Mouse (Mus musculus) large intestine, adult 2 months (tissue): ENCODE results near the gene Olfr984. TPM values are rescaled to one million over a fixed set of nuclear protein-coding genes. Genes with fewer than 3 reads are reported as not detected.

ENCODE experiments used
- DNase-seq: peaks from one replicate; pipeline ENCODE4 v3.0.0-alpha.2; 2012; ENCODE audit warnings: low read depth, low spot score
- WGBS: fragments of 180-500 bp; shearing (Covaris S2); methylation state at CpG from one replicate; pipeline ENCODE4 v1.1.7; 2018; 5-methylcytosine and 5-hydroxymethylcytosine counted together
- polyA plus RNA-seq: library from polyadenylated mRNA; depleted of rRNA; stranded (reverse); fragments of >200 nt; gene quantifications from 2 replicates; pipeline ENCODE4 v1.2.3, GENCODE M21; 2012; rRNA removed

The Olfr984 gene
- polyA plus RNA-seq, result not detected in 2 replicates

DNA sequence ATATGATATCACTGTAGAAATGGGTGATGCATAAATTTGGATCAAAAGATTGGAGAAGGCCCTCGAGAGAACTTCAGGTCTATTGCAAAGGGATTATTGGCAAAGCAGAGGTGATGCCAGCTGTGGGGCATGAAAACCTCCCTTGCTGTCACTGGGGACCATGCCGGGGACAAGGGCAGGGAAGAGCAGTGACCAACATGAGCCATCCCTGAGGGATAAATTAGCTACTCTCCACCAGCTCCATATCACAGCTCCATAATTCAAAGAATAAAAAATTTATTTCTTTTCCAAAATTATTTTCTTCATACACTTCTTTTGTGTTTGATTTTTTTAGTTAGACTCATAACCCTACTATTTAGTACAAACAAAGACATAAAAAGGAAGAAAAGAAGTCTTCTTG is at the start of gene Olfr984:
Gene Olfr984 (minus strand): TSS at position 101 of the 400 bp plus-strand sequence.
- WGBS, result 78% methylated on average over 2 of the region's 2 CpGs
- DNase-seq, result no peak

DNA sequence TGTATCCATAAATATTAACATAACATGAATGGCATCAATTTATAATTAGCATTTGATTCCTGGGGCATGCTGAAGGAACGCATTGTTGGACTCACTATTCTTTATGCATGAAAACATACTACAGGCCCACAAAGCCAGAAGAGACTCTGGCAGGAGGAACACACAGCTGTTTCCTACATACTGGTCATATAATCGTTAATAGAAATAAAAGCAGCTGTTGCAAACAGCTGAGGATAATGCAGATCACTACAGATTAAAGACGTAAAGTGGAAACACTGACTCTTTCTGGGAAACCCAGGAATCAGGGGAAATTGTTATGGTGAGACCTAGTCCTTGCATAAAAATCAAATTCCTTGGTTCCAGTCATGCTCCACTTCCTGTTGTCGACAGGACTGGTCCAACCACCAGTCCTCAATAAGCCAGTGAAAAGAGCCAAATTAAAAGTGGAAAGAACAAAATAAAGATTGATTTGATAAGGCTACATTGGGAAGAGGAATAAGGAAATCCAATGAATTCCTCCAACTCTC is 41.2 kb upstream of the Olfr984 start:
- DNase-seq, result no peak
- WGBS, result 66% methylated on average over 4 of the region's 4 CpGs

DNA sequence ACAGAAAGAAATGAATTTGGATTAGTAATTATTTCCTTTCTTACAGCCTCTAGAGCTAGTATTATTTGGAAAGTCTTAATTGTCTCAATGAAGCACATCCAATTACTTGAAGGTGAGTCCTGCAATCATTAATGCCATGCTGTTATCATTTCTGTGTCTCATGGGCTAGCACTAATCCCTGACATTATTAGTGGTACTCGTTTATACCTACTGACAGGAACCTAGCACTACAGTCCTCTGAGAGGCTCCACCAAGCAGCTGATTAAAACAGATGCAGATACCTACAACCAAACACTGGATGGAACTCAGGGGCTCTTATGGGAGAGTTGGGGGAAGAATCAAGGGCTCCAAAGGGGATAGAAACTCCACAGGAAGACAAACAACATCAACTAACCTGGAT is 27.5 kb upstream of the Olfr984 start:
- DNase-seq, result no peak
- 65% methylated on average over 1 of the region's 1 CpGs for WGBS

DNA sequence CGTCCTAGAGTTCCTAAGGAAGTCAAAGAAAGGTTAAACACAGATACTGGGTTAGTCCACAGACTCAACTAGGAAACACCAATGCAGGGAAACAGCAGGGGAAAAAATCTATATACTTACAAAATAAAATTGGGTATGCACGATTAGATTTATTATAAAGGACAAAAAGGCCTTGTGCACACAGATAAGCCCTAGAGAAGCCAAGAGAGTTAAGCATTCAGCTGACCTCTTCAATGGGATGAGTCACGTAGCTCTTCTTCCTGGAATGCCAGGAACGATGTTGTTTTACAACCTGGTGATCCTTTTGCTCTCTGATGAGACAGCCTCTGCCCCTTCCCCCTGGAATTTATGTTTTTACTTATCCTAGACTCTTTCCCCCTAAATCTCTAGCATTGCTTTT is 25.5 kb upstream of the Olfr984 start:
- 27% methylated on average over 4 of the region's 4 CpGs for WGBS
- no peak for DNase-seq

DNA sequence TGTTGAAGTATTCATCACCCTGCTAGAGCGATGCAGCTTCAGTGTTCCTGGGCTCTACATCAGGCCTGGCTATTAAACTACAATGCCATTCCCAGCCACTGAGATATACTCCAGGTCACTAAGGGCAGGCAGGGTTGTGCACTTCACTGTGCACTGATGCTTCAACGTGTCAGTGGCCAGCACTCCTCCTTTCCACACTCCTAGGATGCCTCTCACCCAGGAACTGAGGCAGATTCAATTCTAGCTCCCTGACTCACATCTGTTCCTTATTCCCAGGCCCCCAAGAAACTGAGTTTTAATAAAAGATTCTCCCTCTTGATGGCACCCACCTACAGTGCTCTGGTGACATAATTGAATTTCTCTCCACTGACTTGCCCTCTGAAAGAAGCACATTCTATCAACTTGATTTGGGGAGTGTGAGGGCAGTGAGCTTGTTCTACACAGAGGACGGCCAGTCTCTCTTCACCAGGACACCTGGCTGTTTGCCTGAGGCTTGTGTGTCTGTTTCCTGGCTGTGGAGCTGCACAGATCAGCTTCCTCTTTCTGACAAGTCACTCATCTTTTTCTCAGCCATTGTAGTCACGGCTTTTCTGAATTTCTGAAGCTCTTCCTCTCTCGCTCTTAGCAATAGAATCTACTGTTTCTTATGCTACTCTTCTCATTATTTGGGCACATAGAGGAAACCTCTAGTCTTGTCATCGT is 23.1 kb upstream of the Olfr984 start:
- DNase-seq, result no peak
- 71% methylated on average over 6 of the region's 6 CpGs for WGBS

DNA sequence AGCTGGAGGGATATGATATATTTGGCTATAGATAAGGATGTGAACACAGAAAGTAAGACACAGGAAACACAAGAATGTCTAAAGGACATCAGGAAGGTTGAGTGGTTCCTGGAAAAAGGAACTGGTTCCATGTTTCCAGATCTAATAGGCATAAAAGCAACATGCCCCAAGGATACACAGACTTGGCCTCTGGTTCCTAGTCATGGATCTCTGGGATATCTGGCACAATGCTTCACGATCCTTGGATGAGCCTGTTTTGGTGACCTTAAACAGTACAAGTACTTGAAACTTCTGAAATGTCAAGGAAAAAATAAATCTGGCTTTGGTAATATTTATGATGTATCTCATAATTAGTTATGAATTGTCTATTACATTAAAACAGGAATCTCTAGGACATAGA is 16.6 kb upstream of the Olfr984 start:
- 73% methylated on average over 1 of the region's 1 CpGs for WGBS
- no peak for DNase-seq

DNA sequence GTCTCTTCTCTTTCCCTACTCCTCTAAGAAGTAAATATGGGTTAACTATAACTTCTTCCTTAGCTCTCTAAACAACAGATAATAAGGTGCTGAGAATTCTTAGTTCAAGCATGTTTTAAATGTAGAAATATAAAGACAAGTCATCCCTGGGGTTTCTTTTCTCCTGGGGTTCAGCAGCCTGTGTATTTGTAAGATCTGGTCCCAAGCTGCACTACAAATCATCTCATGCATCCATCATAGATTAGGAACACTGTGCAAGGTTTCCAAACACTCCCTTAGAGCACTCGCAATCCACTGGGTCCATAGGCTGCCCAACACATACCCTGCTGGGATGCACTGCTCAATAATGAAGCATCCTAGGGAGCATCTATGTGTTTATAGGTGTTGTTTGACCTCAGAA is 16.1 kb upstream of the Olfr984 start, which contains the start of gene Olfr985:
Gene Olfr985 (minus strand): TSS at position 101 of the 400 bp plus-strand sequence.
- 89% methylated on average over 1 of the region's 1 CpGs for WGBS
- no peak for DNase-seq

DNA sequence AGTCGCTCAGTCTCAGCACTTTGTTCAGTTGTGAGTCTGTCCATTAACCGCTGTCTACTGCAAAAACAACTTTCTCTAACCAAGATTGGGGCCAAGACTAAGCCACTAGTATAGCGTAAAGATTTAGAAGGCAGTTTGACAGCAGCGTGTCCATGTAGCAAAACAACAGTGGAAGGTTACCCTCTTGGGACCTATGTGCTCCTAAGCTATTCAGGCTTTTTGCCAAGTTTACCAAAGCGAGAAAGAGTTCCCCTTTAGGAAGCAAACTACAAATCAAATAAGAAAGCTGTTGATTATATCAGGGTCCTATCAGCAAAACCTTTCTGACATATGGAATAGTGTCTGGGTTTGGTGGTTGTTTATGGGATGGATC is 3.3 kb upstream of the Olfr984 start:
- 48% methylated on average over 5 of the region's 5 CpGs for WGBS
- no peak for DNase-seq

DNA sequence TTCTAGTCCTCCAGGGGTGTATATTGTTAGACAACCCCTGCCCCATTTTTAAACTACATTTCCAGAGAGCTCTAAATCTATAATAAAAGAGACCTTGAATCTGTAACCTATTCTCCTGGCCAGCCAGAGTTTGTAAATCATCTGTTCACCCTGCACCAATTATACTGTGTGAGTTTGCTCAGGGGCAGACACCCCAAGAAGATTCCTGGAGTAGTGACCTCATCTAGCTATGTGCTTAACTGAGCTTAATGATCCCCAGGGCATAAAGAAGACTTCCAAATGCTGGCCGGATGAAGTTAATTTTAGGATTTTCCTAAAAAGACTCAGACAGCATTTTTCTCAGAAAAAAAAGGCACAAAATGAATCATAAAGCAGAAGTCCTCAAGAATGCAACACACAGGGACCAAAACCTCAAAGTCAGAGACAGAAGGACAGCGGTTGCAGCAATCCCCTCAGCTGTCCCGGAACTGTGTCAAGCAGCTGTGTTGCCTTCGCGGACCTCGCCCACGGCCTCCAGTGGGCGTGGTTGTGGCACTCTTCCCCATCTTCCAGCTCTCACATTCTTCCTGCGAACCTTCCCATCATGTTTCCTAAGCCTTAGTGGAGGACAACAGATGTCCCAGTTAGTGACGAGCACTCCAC is 2.8 kb upstream of the Olfr984 start:
- no peak for DNase-seq
- 5% methylated on average over 10 of the region's 10 CpGs for WGBS

DNA sequence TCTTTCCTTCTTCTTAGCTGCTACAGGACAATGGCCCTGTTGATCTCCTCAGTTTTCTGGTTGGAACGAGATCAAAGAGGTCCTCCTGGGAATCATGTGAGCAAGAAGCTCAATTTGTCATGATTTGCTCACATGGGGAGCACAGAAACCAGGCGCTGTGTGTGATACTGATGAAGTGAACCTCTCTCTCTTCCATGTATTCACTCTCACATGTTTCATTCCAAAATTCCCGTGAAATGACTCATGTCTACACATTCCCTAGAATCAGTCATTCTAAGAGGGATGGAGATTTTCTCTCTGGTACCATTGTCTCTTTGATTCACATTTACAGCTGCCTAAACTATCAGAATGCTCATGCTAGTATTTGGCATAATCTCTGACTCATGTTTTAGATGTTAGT is 19.2 kb downstream of the Olfr984 start:
- no peak for DNase-seq
- 57% methylated on average over 3 of the region's 3 CpGs for WGBS

DNA sequence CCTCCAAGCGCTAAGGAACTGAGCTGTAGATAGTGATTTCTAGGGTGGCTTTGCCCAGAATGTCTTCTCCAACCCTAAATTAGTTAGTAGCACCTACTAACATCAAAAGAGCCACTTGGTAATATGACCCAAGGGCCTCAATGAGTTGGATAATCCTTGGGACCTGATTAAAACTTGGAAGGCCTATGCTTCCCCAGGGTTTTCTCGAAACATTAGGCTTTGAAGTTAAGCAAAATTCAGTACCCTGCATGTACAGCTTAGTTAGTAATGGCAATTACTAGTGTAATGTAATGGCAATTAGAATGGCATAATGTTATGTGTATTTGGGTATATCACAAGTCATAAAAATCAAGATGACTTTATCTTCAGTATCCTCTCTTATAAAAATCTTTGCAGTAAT is 20.5 kb downstream of the Olfr984 start, which contains the start of gene Olfr983:
Gene Olfr983 (minus strand): TSS at position 101 of the 400 bp plus-strand sequence.
- WGBS, result 84% methylated on average over 2 of the region's 2 CpGs

DNA sequence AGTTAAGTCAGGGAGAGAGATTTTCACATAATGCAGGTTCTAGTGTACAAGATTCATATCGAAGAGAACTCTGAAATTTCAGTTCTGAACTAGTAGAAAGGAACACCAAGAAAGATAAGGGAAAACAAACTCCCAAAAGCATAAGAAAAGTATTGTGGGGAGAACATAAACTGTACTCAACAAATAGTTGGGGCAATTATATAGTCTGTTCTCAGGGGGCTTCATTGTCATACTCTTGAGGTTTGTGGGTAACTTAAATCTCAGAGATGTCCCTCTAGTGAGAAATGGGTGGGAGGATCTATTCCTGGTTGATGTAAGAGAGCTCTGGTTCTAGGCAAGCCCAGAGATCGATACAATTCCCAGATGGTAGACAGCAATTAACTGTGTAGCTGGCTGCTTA is 40.5 kb downstream of the Olfr984 start, which contains the start of gene Olfr982:
Gene Olfr982 (plus strand): TSS at position 301 of the 400 bp plus-strand sequence.
- 80% methylated on average over 2 of the region's 2 CpGs for WGBS
- no peak for DNase-seq

More for the DNA sequence above, 20.5 kb downstream of the Olfr984 start, which contains the start of gene Olfr983:
- DNase-seq, result no peak

DNA sequence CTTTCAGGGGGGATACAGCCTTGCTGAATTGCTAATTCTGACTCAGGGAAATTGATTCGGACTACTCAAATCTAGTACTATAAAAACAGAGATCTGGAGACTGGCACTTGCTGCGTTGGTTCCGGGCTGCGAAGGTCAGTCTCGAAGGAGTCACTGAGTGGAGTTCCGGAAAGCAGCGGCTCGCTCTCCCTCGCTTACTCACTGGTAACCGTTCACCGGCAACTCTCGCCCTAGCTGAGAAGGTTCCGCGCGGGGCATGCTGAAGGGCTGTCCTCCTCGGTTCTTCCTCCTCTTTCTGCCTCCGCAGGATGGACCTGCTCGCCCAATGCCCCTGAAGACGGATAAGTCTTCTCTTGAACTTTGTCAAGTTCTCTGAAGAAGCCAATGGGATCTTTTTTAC is 63.9 kb downstream of the Olfr984 start:
- WGBS, result 93% methylated on average over 19 of the region's 19 CpGs
- DNase-seq, result no peak

Other genes starting within 250 kb of the Olfr984 start
- gene Olfr972, start 247.8 kb downstream of the Olfr984 start, polyA plus RNA-seq, result not detected in 2 replicates
- gene Olfr229, start 206.9 kb downstream of the Olfr984 start, polyA plus RNA-seq, result not detected in 2 replicates
- gene Olfr974, start 176.7 kb downstream of the Olfr984 start, polyA plus RNA-seq, result not detected in 2 replicates
- not detected in 2 replicates for gene Olfr975, start 162.2 kb downstream of the Olfr984 start, polyA plus RNA-seq
- not detected in 2 replicates for gene Olfr976, start 153.1 kb downstream of the Olfr984 start, polyA plus RNA-seq
- gene Olfr978, start 122.1 kb downstream of the Olfr984 start, polyA plus RNA-seq, result not detected in 2 replicates
- not detected in 2 replicates for gene Olfr979, start 110.7 kb downstream of the Olfr984 start, polyA plus RNA-seq
- gene Olfr980, start 104.6 kb downstream of the Olfr984 start, polyA plus RNA-seq, result not detected in 2 replicates
- not detected in 2 replicates for gene Olfr981, start 92.7 kb downstream of the Olfr984 start, polyA plus RNA-seq
- gene Olfr982, start 40.4 kb downstream of the Olfr984 start, polyA plus RNA-seq, result not detected in 2 replicates
- gene Olfr983, start 20.6 kb downstream of the Olfr984 start, polyA plus RNA-seq, result not detected in 2 replicates
- not detected in 2 replicates for gene Olfr985, start 16.0 kb upstream of the Olfr984 start, polyA plus RNA-seq
- gene Tmem225, start 33.9 kb upstream of the Olfr984 start, polyA plus RNA-seq, result not detected in 2 replicates
- gene Olfr986, start 66.7 kb upstream of the Olfr984 start, polyA plus RNA-seq, result not detected in 2 replicates
- gene Zfp202, start 78.1 kb upstream of the Olfr984 start, polyA plus RNA-seq, result 0.42 and 0.63 TPM in 2 replicates
- 0.26 and 0.27 TPM in 2 replicates for gene Scn3b, start 155.0 kb upstream of the Olfr984 start, polyA plus RNA-seq